Mouse (Mus musculus): ENCODE measurements at regions not wholly inside any gene's neighbourhood (a gene's known extent, or its start where the extent isn't known, plus 50 kb on each side); places are given as distances from the start of the nearest gene placed in this dataset.

DNA sequence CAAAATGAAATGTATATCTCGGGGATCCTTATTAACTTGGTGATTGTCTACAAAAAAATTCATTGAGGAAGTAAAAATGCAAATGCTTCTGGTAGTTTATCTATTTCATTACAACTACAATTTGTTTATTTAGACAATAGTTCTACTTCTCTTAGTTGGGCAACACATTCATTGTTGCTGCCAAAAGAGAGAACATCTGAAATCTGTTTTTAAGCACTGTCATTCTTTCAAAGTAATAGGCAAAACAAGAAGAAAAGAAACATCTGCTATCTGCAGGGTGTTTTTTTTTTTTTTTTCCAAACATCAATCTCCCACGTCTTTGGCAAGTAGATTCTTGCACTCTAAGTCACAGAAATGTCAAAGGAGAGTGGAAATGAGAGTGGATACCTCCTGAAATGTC is 1172.8 kb downstream of the Pcdh9 start:
- no peak for TF ChIP-seq POLR2A (IDR thresholded peaks at IDR 0.05; ENCODE audit: insufficient read depth, low read depth, low read length)
- TF ChIP-seq CTCF (IDR thresholded peaks at IDR 0.05), result no peak

Measured in heart, adult 2 months (tissue).